Mouse (Mus musculus): ENCODE data around the gene Ppdpf. TPM values are rescaled to one million over a fixed set of nuclear protein-coding genes. Genes with fewer than 3 reads are reported as not detected.

The Ppdpf gene
- polyA plus RNA-seq, 1 experiment, result 219 TPM

DNA sequence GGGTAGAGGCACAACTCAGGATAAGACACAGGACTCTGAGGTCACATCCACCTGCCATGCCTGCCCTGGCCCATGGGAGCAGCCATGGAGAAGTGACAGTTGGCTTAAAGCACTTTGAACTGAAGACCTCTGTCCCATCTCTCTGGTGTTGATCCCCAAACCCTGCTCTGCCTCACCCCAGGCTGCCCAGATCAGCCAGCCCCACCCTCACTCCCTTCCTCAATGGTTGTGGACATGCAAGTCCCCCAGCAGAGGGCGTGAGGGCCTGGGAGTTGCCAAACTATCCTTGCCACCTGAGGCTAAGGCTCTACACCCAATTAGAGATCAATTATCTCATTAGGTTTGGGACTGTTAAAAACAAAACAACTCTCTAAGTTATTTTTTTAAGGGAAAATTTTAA, 33.2 kb upstream of the Ppdpf start:
- whole genome bisulfite sequencing, result 8% methylated on average over 1 of the region's 1 CpGs
- H3K4me3 ChIP-seq (ENCODE audit: control insufficient read depth, insufficient read depth, low read length), result no peak overlapping the region
- no peaks in the 10 kb centered on the region for H3K36me3 ChIP-seq (ENCODE audit: control insufficient read depth, insufficient read depth, low read length)
- H3K4me1 ChIP-seq (replicated peaks; ENCODE audit: control insufficient read depth, insufficient read depth, low read length), result no peaks in the 10 kb centered on the region
- peak; percentile 24 for DNase-seq
- peaks cover 14% of the 10 kb centered on the region; the same call in 1 of the 2 replicates for H3K27me3 ChIP-seq (ENCODE audit: control insufficient read depth, insufficient read depth, low read length)
- no peak overlapping the region for H3K27ac ChIP-seq (ENCODE audit: control insufficient read depth, insufficient read depth, low read length)
- TF ChIP-seq CTCF (IDR thresholded peaks at IDR 0.05; ENCODE audit: borderline replicate concordance, control insufficient read depth, extremely low read depth, insufficient read depth, low read length, poor library complexity) (0 out of 2 replicates have a peak, but pooled peaks have one; percentile 27), POLR2A (IDR thresholded peaks at IDR 0.05; ENCODE audit: control insufficient read depth, extremely low read depth, insufficient read depth, low read length, poor library complexity) (no peak)

DNA sequence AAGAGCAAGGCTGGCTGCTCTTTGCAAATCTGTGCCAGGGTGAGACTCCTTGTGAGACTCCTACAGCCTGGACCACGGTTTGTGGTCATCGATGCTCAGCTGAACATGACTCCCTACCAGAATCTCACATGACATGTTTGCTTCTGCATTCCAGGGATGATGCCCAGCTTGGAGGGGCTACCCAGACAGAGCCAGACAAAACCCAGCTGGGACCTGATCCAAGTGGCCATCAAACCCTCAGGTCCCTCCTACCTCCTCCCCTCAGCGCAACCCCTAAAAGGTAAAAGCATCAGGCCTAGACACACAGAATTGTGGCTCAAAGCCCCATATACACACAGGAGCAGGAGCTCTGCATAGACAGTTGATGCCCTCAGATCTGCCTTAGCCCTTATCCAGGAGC, 32.7 kb upstream of the Ppdpf start:
- Histone ChIP-seq H3K4me1 (replicated peaks; ENCODE audit: control insufficient read depth, insufficient read depth, low read length) (no peaks in the 10 kb centered on the region), H3K4me3 (ENCODE audit: control insufficient read depth, insufficient read depth, low read length) (no peak overlapping the region), H3K36me3 (ENCODE audit: control insufficient read depth, insufficient read depth, low read length) (no peaks in the 10 kb centered on the region), H3K27ac (ENCODE audit: control insufficient read depth, insufficient read depth, low read length) (no peak overlapping the region), H3K27me3 (ENCODE audit: control insufficient read depth, insufficient read depth, low read length) (peaks cover 14% of the 10 kb centered on the region; the same call in 1 of the 2 replicates)
- WGBS, result 88% methylated on average over 3 of the region's 3 CpGs
- TF ChIP-seq CTCF (IDR thresholded peaks at IDR 0.05; ENCODE audit: borderline replicate concordance, control insufficient read depth, extremely low read depth, insufficient read depth, low read length, poor library complexity) (no peak), POLR2A (IDR thresholded peaks at IDR 0.05; ENCODE audit: control insufficient read depth, extremely low read depth, insufficient read depth, low read length, poor library complexity) (no peak)
- DNase-seq, result no peak

GRCm38 (mm10) chr2:181154831-181155415, 32.1 kb upstream of the Ppdpf start:
- Histone ChIP-seq H3K27me3 (ENCODE audit: control insufficient read depth, insufficient read depth, low read length) (peaks cover 14% of the 10 kb centered on the region; the same call in 1 of the 2 replicates), H3K27ac (ENCODE audit: control insufficient read depth, insufficient read depth, low read length) (no peak overlapping the region), H3K4me1 (replicated peaks; ENCODE audit: control insufficient read depth, insufficient read depth, low read length) (no peaks in the 10 kb centered on the region), H3K36me3 (ENCODE audit: control insufficient read depth, insufficient read depth, low read length) (no peaks in the 10 kb centered on the region), H3K4me3 (ENCODE audit: control insufficient read depth, insufficient read depth, low read length) (no peak overlapping the region)
- DNase-seq, result no peak
- TF ChIP-seq POLR2A (IDR thresholded peaks at IDR 0.05; ENCODE audit: control insufficient read depth, extremely low read depth, insufficient read depth, low read length, poor library complexity), result no peak
- TF ChIP-seq CTCF (IDR thresholded peaks at IDR 0.05; ENCODE audit: borderline replicate concordance, control insufficient read depth, extremely low read depth, insufficient read depth, low read length, poor library complexity), result no peak
- 80% methylated on average over 8 of the region's 8 CpGs for WGBS

GRCm38 (mm10) chr2:181155801-181156200, 31.2 kb upstream of the Ppdpf start:
- no peak overlapping the region for H3K4me3 ChIP-seq (ENCODE audit: control insufficient read depth, insufficient read depth, low read length)

DNA sequence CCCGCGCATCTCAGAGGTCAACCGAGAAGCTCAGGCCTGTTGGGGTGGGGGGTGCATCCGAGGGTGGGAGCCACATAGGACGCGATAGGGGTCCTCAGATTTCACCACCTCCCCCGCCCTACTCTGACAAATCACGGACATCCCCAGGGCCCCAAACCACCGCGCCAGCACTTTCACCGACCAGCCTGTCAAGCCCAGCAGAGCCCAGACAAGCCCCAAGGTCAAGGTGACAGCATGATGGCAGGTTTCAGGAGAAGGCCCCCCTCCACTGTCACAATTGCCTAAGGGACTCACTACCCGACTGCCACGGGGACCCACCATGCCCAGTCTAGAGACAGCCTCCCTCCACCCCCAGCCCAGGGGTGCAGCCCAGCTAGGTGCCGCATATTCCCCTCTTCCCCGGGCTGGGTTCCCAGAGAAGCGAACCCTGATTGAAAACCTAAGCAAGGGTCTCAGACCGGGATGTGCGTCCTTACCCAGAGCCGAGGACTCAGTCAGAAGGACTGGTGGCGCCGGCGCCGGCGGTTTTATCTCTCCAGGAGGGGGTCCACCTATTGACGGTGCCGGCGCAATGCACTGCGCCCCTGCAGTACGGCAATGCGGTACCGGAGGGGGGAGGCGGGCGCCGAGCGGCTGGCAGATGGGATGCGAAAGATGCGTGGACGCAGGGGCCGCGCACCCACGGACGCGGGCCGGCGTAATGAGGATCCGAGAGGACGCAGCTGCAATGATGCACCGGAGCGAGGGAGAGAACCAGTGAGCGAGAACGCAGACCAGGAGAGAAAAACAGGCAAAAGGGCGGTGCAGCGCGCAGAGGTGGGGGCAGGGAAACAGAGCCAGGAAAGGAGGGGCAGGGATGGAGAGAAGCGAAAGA, 30.6 kb upstream of the Ppdpf start, which contains the start of gene Eef1a2:
Gene Eef1a2 (minus strand): TSS at position 767 of the 874 bp plus-strand sequence.
- Histone ChIP-seq H3K27ac (ENCODE audit: control insufficient read depth, insufficient read depth, low read length) (no peak within 1 kb of the TSS), H3K4me3 (ENCODE audit: control insufficient read depth, insufficient read depth, low read length) (no peak within 1 kb of the TSS), H3K36me3 (ENCODE audit: control insufficient read depth, insufficient read depth, low read length) (no peaks in the 10 kb centered on the region), H3K27me3 (ENCODE audit: control insufficient read depth, insufficient read depth, low read length) (peaks cover 14% of the 10 kb centered on the region; the same call in 1 of the 2 replicates), H3K4me1 (replicated peaks; ENCODE audit: control insufficient read depth, insufficient read depth, low read length) (no peaks in the 10 kb centered on the region)
- no peak for DNase-seq
- 14% methylated on average over 55 of the region's 55 CpGs for WGBS
- TF ChIP-seq CTCF (IDR thresholded peaks at IDR 0.05; ENCODE audit: borderline replicate concordance, control insufficient read depth, extremely low read depth, insufficient read depth, low read length, poor library complexity), result no peak
- no peak for TF ChIP-seq POLR2A (IDR thresholded peaks at IDR 0.05; ENCODE audit: control insufficient read depth, extremely low read depth, insufficient read depth, low read length, poor library complexity)

More at GRCm38 (mm10) chr2:181155801-181156200, 31.2 kb upstream of the Ppdpf start:
- H3K4me1 ChIP-seq (replicated peaks; ENCODE audit: control insufficient read depth, insufficient read depth, low read length), result no peaks in the 10 kb centered on the region
- 65% methylated on average over 4 of the region's 4 CpGs for WGBS
- peaks cover 14% of the 10 kb centered on the region; the same call in 1 of the 2 replicates for H3K27me3 ChIP-seq (ENCODE audit: control insufficient read depth, insufficient read depth, low read length)
- DNase-seq, result no peak
- H3K36me3 ChIP-seq (ENCODE audit: control insufficient read depth, insufficient read depth, low read length), result no peaks in the 10 kb centered on the region
- no peak for TF ChIP-seq CTCF (IDR thresholded peaks at IDR 0.05; ENCODE audit: borderline replicate concordance, control insufficient read depth, extremely low read depth, insufficient read depth, low read length, poor library complexity)
- TF ChIP-seq POLR2A (IDR thresholded peaks at IDR 0.05; ENCODE audit: control insufficient read depth, extremely low read depth, insufficient read depth, low read length, poor library complexity), result no peak
- H3K27ac ChIP-seq (ENCODE audit: control insufficient read depth, insufficient read depth, low read length), result no peak overlapping the region

- TF ChIP-seq POLR2A (IDR thresholded peaks at IDR 0.05; ENCODE audit: control insufficient read depth, extremely low read depth, insufficient read depth, low read length, poor library complexity) (no peak), CTCF (IDR thresholded peaks at IDR 0.05; ENCODE audit: borderline replicate concordance, control insufficient read depth, extremely low read depth, insufficient read depth, low read length, poor library complexity) (no peak)
- Histone ChIP-seq H3K27ac (ENCODE audit: control insufficient read depth, insufficient read depth, low read length) (no peak overlapping the region), H3K4me1 (replicated peaks; ENCODE audit: control insufficient read depth, insufficient read depth, low read length) (no peaks in the 10 kb centered on the region), H3K4me3 (ENCODE audit: control insufficient read depth, insufficient read depth, low read length) (no peak overlapping the region), H3K36me3 (ENCODE audit: control insufficient read depth, insufficient read depth, low read length) (no peaks in the 10 kb centered on the region), H3K27me3 (ENCODE audit: control insufficient read depth, insufficient read depth, low read length) (peaks cover 14% of the 10 kb centered on the region; the same call in 1 of the 2 replicates)
- WGBS, result 93% methylated on average over 4 of the region's 4 CpGs
- DNase-seq, result no peak
Observed at GRCm38 (mm10) chr2:181157180-181157579, 29.9 kb upstream of the Ppdpf start.
